Mouse (Mus musculus) liver, adult 2 months (tissue): ENCODE data around the gene Ric8a.

Experiments
- CTCF ChIP-seq: fragments of 200-500 bp; IDR thresholded peaks from 2 replicates; pipeline ENCODE4 v1.5.1; 2011; ENCODE audit warnings: low read depth, low read length, control low read depth
- POLR2A ChIP-seq: fragments of 200-500 bp; IDR thresholded peaks from 2 replicates; pipeline ENCODE4 v1.6.1; 2011; ENCODE audit warnings: low read length, control low read depth; ENCODE audit not compliant: insufficient read depth; ENCODE audit errors: extremely low read depth

DNA sequence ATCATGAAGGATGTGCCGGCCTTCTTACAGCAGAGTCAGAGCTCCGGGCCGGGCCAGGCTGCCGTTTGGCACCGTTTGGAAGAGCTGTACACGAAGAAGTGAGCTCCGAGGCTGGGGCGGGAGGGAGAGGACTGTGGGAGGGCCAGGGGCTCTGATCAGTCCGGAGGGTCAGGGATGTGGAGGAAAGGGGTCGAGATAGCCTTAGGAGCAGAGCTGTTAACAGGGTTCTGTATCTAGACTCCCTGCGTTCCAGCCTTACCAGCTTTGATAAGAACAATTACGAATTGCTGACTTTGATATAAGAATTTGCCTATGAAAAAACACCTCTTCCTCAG, 25.7 kb downstream of the Ric8a start:
- TF ChIP-seq CTCF (no peak), POLR2A (no peak)
